Mouse (Mus musculus): ENCODE results near the gene Snx9. TPM values are rescaled to one million over a fixed set of nuclear protein-coding genes. Genes with fewer than 3 reads are reported as not detected.

Gene Snx9
- total RNA-seq (2017) = 28.0 and 36.5 TPM in 2 replicates

- peak; percentile 71 for ATAC-seq (replicated peaks; ENCODE audit: low read depth, poor library complexity, severe bottlenecking)
Observed at GRCm38 (mm10) chr17:5841128-5841942, at the start of gene Snx9. TSS of gene Snx9 (plus strand) at chr17:5841329.

GRCm38 (mm10) chr17:5792164-5792791 is 48.9 kb upstream of the Snx9 start:
- ATAC-seq (replicated peaks; ENCODE audit: low read depth, poor library complexity, severe bottlenecking) = no peak

- ATAC-seq (replicated peaks; ENCODE audit: low read depth, poor library complexity, severe bottlenecking) = no peak
Observed at GRCm38 (mm10) chr17:5793593-5793992, 47.5 kb upstream of the Snx9 start.

GRCm38 (mm10) chr17:5794276-5794675 is 46.9 kb upstream of the Snx9 start:
- ATAC-seq (replicated peaks; ENCODE audit: low read depth, poor library complexity, severe bottlenecking) = 0 out of 2 replicates have a peak, but pooled peaks have one; percentile 13

- no peak for ATAC-seq (replicated peaks; ENCODE audit: low read depth, poor library complexity, severe bottlenecking)
Observed at GRCm38 (mm10) chr17:5795369-5795768, 45.8 kb upstream of the Snx9 start.

GRCm38 (mm10) chr17:5795878-5796277 is 45.3 kb upstream of the Snx9 start:
- peak; percentile 76 for ATAC-seq (replicated peaks; ENCODE audit: low read depth, poor library complexity, severe bottlenecking)

- ATAC-seq (replicated peaks; ENCODE audit: low read depth, poor library complexity, severe bottlenecking) = no peak
Observed at GRCm38 (mm10) chr17:5797124-5797760, 43.9 kb upstream of the Snx9 start.

- peak; percentile 55 for ATAC-seq (replicated peaks; ENCODE audit: low read depth, poor library complexity, severe bottlenecking)
Observed at GRCm38 (mm10) chr17:5798221-5798801, 42.8 kb upstream of the Snx9 start.

- ATAC-seq (replicated peaks; ENCODE audit: low read depth, poor library complexity, severe bottlenecking) = no peak
Observed at GRCm38 (mm10) chr17:5798900-5799299, 42.2 kb upstream of the Snx9 start.

- no peak for ATAC-seq (replicated peaks; ENCODE audit: low read depth, poor library complexity, severe bottlenecking)
Observed at GRCm38 (mm10) chr17:5799396-5800021, 41.6 kb upstream of the Snx9 start.

GRCm38 (mm10) chr17:5800254-5800653 is 40.9 kb upstream of the Snx9 start:
- no peak for ATAC-seq (replicated peaks; ENCODE audit: low read depth, poor library complexity, severe bottlenecking)

- no peak for ATAC-seq (replicated peaks; ENCODE audit: low read depth, poor library complexity, severe bottlenecking)
Observed at GRCm38 (mm10) chr17:5800824-5801560, 40.1 kb upstream of the Snx9 start.

- peak; percentile 19; the same call in 1 of the 2 replicates for ATAC-seq (replicated peaks; ENCODE audit: low read depth, poor library complexity, severe bottlenecking)
Observed at GRCm38 (mm10) chr17:5801761-5802655, 39.1 kb upstream of the Snx9 start.

- ATAC-seq (replicated peaks; ENCODE audit: low read depth, poor library complexity, severe bottlenecking) = peak; percentile 31
Observed at GRCm38 (mm10) chr17:5802656-5802955, 38.5 kb upstream of the Snx9 start.

- no peak for ATAC-seq (replicated peaks; ENCODE audit: low read depth, poor library complexity, severe bottlenecking)
Observed at GRCm38 (mm10) chr17:5803229-5804012, 37.7 kb upstream of the Snx9 start.

- ATAC-seq (replicated peaks; ENCODE audit: low read depth, poor library complexity, severe bottlenecking) = peak; percentile 49
Observed at GRCm38 (mm10) chr17:5804370-5805150, 36.6 kb upstream of the Snx9 start.

GRCm38 (mm10) chr17:5805151-5805834 is 35.8 kb upstream of the Snx9 start:
- no peak for ATAC-seq (replicated peaks; ENCODE audit: low read depth, poor library complexity, severe bottlenecking)

All from common myeloid progenitor, adult 5-6 weeks (primary cell).